Mouse (Mus musculus): Measurements from ENCODE around the gene Bicd1. TPM values are rescaled to one million over a fixed set of nuclear protein-coding genes. Genes with fewer than 3 reads are reported as not detected.

Gene Bicd1
- polyA plus RNA-seq, 1 experiment, result 0.43 TPM

GRCm38 (mm10) chr6:149399396-149399795, 9.3 kb upstream of the Bicd1 start:
- no peak for TF ChIP-seq POLR2A (IDR thresholded peaks at IDR 0.05; ENCODE audit: low read depth, low read length)
- no peak for TF ChIP-seq CTCF (IDR thresholded peaks at IDR 0.05; ENCODE audit: extremely low read depth, insufficient read depth, insufficient read length, insufficient replicate concordance)
- Histone ChIP-seq H3K27ac (ENCODE audit: insufficient read depth, low read length) (no peak overlapping the region), H3K4me1 (ENCODE audit: control insufficient read depth, insufficient read depth, insufficient read length) (no peaks in the 10 kb centered on the region), H3K4me3 (ENCODE audit: extremely low read depth, insufficient read depth, insufficient read length) (no peak overlapping the region), H3K27me3 (ENCODE audit: control insufficient read depth, insufficient read depth, low read length) (no peaks in the 10 kb centered on the region), H3K36me3 (ENCODE audit: control insufficient read depth, insufficient read depth, low read length) (no peaks in the 10 kb centered on the region)
- DNase-seq (ENCODE audit: low read depth in 1 of 2, low spot score in 2 of 2), result no peak

- TF ChIP-seq POLR2A (IDR thresholded peaks at IDR 0.05; ENCODE audit: low read depth, low read length) (no peak), CTCF (IDR thresholded peaks at IDR 0.05; ENCODE audit: extremely low read depth, insufficient read depth, insufficient read length, insufficient replicate concordance) (no peak)
- no peak for DNase-seq (ENCODE audit: low read depth in 1 of 2, low spot score in 2 of 2)
- peaks cover 3% of the 10 kb centered on the region for H3K4me1 ChIP-seq (ENCODE audit: control insufficient read depth, insufficient read depth, insufficient read length)
- WGBS, result 5% methylated on average over 11 of the region's 11 CpGs
- H3K27me3 ChIP-seq (ENCODE audit: control insufficient read depth, insufficient read depth, low read length), result no peaks in the 10 kb centered on the region
- H3K36me3 ChIP-seq (ENCODE audit: control insufficient read depth, insufficient read depth, low read length), result no peaks in the 10 kb centered on the region
- no peak overlapping the region for H3K27ac ChIP-seq (ENCODE audit: insufficient read depth, low read length)
- H3K4me3 ChIP-seq (ENCODE audit: extremely low read depth, insufficient read depth, insufficient read length), result peak overlapping the region; percentile 62
Observed at GRCm38 (mm10) chr6:149409341-149409740, 655 bp downstream of the Bicd1 start.

- TF ChIP-seq POLR2A (IDR thresholded peaks at IDR 0.05; ENCODE audit: low read depth, low read length) (no peak), CTCF (IDR thresholded peaks at IDR 0.05; ENCODE audit: extremely low read depth, insufficient read depth, insufficient read length, insufficient replicate concordance) (no peak)
- H3K4me1 ChIP-seq (ENCODE audit: control insufficient read depth, insufficient read depth, insufficient read length), result peaks cover 3% of the 10 kb centered on the region
- 22% methylated on average over 4 of the region's 4 CpGs for WGBS
- H3K27me3 ChIP-seq (ENCODE audit: control insufficient read depth, insufficient read depth, low read length), result no peaks in the 10 kb centered on the region
- no peaks in the 10 kb centered on the region for H3K36me3 ChIP-seq (ENCODE audit: control insufficient read depth, insufficient read depth, low read length)
- H3K27ac ChIP-seq (ENCODE audit: insufficient read depth, low read length), result no peak overlapping the region
- no peak for DNase-seq (ENCODE audit: low read depth in 1 of 2, low spot score in 2 of 2)
- H3K4me3 ChIP-seq (ENCODE audit: extremely low read depth, insufficient read depth, insufficient read length), result no peak overlapping the region
Observed at GRCm38 (mm10) chr6:149409845-149410244, 1.2 kb downstream of the Bicd1 start.

GRCm38 (mm10) chr6:149413256-149413655, 4.6 kb downstream of the Bicd1 start:
- no peak overlapping the region for H3K4me3 ChIP-seq (ENCODE audit: extremely low read depth, insufficient read depth, insufficient read length)
- no peak for DNase-seq (ENCODE audit: low read depth in 1 of 2, low spot score in 2 of 2)

GRCm38 (mm10) chr6:149424748-149425147, 16.1 kb downstream of the Bicd1 start:
- H3K4me3 ChIP-seq (ENCODE audit: extremely low read depth, insufficient read depth, insufficient read length), result no peak overlapping the region
- TF ChIP-seq CTCF (IDR thresholded peaks at IDR 0.05; ENCODE audit: extremely low read depth, insufficient read depth, insufficient read length, insufficient replicate concordance) (no peak), POLR2A (IDR thresholded peaks at IDR 0.05; ENCODE audit: low read depth, low read length) (no peak)
- no peaks in the 10 kb centered on the region for H3K27me3 ChIP-seq (ENCODE audit: control insufficient read depth, insufficient read depth, low read length)
- H3K27ac ChIP-seq (ENCODE audit: insufficient read depth, low read length), result no peak overlapping the region
- no peaks in the 10 kb centered on the region for H3K36me3 ChIP-seq (ENCODE audit: control insufficient read depth, insufficient read depth, low read length)
- no peaks in the 10 kb centered on the region for H3K4me1 ChIP-seq (ENCODE audit: control insufficient read depth, insufficient read depth, insufficient read length)
- no peak for DNase-seq (ENCODE audit: low read depth in 1 of 2, low spot score in 2 of 2)

More at GRCm38 (mm10) chr6:149413256-149413655, 4.6 kb downstream of the Bicd1 start:
- Histone ChIP-seq H3K27me3 (ENCODE audit: control insufficient read depth, insufficient read depth, low read length) (no peaks in the 10 kb centered on the region), H3K36me3 (ENCODE audit: control insufficient read depth, insufficient read depth, low read length) (no peaks in the 10 kb centered on the region), H3K27ac (ENCODE audit: insufficient read depth, low read length) (no peak overlapping the region), H3K4me1 (ENCODE audit: control insufficient read depth, insufficient read depth, insufficient read length) (peaks cover 3% of the 10 kb centered on the region)
- TF ChIP-seq CTCF (IDR thresholded peaks at IDR 0.05; ENCODE audit: extremely low read depth, insufficient read depth, insufficient read length, insufficient replicate concordance) (no peak), POLR2A (IDR thresholded peaks at IDR 0.05; ENCODE audit: low read depth, low read length) (no peak)

GRCm38 (mm10) chr6:149439140-149439539, 30.5 kb downstream of the Bicd1 start:
- no peak overlapping the region for H3K4me3 ChIP-seq (ENCODE audit: extremely low read depth, insufficient read depth, insufficient read length)
- no peak for DNase-seq (ENCODE audit: low read depth in 1 of 2, low spot score in 2 of 2)
- no peaks in the 10 kb centered on the region for H3K27me3 ChIP-seq (ENCODE audit: control insufficient read depth, insufficient read depth, low read length)
- no peak overlapping the region for H3K27ac ChIP-seq (ENCODE audit: insufficient read depth, low read length)
- H3K36me3 ChIP-seq (ENCODE audit: control insufficient read depth, insufficient read depth, low read length), result no peaks in the 10 kb centered on the region
- no peak for TF ChIP-seq CTCF (IDR thresholded peaks at IDR 0.05; ENCODE audit: extremely low read depth, insufficient read depth, insufficient read length, insufficient replicate concordance)
- no peak for TF ChIP-seq POLR2A (IDR thresholded peaks at IDR 0.05; ENCODE audit: low read depth, low read length)
- WGBS, result 59% methylated on average over 1 of the region's 1 CpGs
- H3K4me1 ChIP-seq (ENCODE audit: control insufficient read depth, insufficient read depth, insufficient read length), result no peaks in the 10 kb centered on the region

GRCm38 (mm10) chr6:149442884-149443283, 34.2 kb downstream of the Bicd1 start:
- Histone ChIP-seq H3K36me3 (ENCODE audit: control insufficient read depth, insufficient read depth, low read length) (no peaks in the 10 kb centered on the region), H3K4me1 (ENCODE audit: control insufficient read depth, insufficient read depth, insufficient read length) (no peaks in the 10 kb centered on the region), H3K27me3 (ENCODE audit: control insufficient read depth, insufficient read depth, low read length) (no peaks in the 10 kb centered on the region), H3K27ac (ENCODE audit: insufficient read depth, low read length) (no peak overlapping the region), H3K4me3 (ENCODE audit: extremely low read depth, insufficient read depth, insufficient read length) (no peak overlapping the region)
- 90% methylated on average over 1 of the region's 1 CpGs for WGBS
- no peak for DNase-seq (ENCODE audit: low read depth in 1 of 2, low spot score in 2 of 2)
- no peak for TF ChIP-seq CTCF (IDR thresholded peaks at IDR 0.05; ENCODE audit: extremely low read depth, insufficient read depth, insufficient read length, insufficient replicate concordance)
- TF ChIP-seq POLR2A (IDR thresholded peaks at IDR 0.05; ENCODE audit: low read depth, low read length), result no peak
